Mouse (Mus musculus) mouse trophoblast stem cell (cell line): ENCODE measurements around the gene Abhd16a.

Source experiments
- in situ Hi-C, 2 experiments: fragments of 300-500 bp; cut with MseI, MboI; formaldehyde crosslinking; loops; 2 replicates in 1 of 2; 3 replicates in 1 of 2; pipeline ENCODE4 v1.15.1; 2025

Gene Abhd16a

GRCm38 (mm10) chr17:35088825-35089644 lies at the start of gene Abhd16a:
Abhd16a (plus strand) TSS chr17:35089263.
- in situ Hi-C loops, result no loop called here

- in situ Hi-C loops, result no loop called here
Observed at GRCm38 (mm10) chr17:35043794-35044193, 45.3 kb upstream of the Abhd16a start.

DNA sequence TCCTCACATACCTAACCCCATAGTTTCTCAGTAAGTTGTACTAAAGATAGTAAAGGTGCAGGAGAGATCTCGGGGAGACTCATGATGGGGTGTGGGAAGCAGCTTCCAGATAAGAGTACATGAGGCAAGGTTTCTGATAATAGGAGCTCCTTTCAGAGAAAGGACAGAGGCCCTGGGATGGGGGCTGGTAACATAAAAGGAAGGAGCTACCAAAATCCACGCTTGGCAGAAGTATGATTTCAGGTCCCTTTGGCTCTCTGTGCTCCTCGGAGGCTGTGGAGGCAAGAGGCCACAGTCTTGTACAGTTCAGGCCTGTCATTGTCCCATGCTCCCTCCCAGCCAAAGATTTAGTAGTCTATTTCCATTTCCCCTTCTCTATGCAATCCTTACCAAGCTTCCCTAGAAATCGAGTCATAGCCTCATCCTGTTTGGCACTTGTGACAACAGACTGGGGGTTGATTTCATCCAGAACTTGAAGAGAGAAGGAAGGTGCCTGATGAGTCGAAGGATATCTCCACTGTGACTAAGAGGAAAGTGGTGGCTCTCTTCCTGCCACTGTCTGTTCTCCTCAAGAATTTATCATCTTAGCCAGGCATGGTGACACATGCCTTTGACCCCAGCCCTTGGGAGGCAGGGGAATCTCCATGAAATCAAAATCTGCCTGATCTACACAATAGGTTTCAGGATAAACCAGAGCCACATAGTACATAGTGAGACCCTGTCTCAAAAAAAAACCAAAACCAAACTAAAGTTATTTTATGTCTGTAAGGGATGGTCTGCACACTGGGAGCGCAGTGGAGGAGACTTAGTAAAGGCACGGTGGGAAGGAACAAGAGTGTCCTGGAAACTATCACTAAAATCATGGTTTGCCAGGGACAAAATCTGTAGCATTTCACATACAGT lies 43.9 kb upstream of the Abhd16a start:
- in situ Hi-C loops, result no loop called here

DNA sequence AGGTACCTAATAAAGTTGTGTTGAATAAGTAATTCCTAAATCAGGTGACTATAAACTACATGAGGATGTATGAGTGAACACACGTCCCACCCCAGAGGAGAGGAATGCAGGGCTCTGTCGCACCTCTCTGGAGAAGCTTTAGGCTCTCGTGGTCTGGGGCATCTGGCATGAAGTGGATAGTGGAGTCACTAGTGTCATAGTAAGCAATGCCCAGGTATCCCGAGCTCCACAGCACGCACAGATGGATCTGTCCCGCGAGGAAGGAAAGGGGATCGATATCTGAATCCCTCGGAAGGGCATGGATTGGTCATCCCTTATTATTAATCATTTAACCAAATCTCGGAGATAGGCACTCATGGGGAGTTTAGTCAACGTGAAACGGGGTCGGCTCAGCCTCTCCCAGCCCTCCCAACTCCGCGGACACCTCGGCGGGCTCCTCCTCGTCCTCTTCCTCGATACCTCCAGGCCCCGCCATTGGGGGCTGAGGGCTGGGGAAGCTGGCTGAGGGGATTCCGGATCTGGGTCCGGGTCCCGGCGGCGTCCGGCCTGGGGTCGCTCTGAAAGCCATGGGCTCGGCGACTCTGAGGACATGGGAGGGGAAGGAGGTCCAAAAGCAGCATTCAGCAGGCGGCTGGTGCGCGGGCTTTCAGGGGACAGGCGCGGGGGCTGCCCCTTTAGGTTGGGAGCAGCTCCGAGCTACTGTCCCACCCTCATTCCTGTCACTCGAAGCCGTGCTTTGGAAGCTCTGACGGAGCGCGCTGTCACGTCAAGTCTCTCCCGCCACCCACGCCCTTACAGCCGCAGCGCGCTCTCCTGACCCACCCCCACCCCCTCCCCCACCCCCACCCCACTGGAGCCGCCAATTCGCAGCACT lies 43.0 kb upstream of the Abhd16a start:
- in situ Hi-C loops, result no loop called here

- in situ Hi-C loops, result no loop called here
Observed at GRCm38 (mm10) chr17:35046681-35047455, 42.2 kb upstream of the Abhd16a start, which contains the start of gene Msh5. Msh5 (minus strand) TSS chr17:35046745.

- in situ Hi-C loops, result no loop called here
Observed at GRCm38 (mm10) chr17:35047688-35048087, 41.4 kb upstream of the Abhd16a start.

DNA sequence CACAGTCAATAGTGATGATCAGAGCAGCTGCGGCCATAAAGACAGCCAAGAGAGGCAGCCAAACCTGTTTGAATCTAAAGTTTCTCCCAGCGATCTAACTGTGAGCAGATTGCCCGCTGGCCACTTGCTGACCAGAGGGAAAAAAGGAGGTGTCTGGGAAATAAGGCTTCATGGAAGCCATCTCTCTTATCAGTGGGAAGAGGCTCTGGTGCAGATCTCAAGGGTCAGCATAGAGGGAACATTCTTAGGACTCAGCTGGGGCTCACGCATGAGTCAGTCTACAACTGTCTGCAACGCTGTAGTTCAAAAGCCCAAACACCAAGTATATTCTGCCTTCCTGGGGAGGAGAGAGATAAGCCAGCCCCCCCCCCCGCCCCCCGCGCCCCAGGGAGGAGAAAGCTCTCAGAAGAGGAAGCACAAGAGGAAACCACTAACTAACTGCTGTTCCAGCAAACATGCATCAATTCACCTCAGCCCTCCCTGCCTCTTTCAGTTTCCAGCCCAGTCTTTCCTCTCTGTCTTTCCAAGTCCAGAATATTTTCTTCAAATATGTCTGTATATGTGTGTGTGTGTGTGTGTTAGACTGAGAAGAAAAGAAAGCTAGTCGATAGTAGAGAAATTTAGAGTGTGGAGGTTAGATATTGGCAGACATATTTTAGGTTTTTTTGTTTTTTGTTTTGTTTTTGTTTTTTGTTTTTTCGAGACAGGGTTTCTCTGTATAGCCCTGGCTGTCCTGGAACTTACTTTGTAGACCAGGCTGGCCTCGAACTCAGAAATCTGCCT lies 40.7 kb upstream of the Abhd16a start:
- in situ Hi-C loops, result no loop called here

DNA sequence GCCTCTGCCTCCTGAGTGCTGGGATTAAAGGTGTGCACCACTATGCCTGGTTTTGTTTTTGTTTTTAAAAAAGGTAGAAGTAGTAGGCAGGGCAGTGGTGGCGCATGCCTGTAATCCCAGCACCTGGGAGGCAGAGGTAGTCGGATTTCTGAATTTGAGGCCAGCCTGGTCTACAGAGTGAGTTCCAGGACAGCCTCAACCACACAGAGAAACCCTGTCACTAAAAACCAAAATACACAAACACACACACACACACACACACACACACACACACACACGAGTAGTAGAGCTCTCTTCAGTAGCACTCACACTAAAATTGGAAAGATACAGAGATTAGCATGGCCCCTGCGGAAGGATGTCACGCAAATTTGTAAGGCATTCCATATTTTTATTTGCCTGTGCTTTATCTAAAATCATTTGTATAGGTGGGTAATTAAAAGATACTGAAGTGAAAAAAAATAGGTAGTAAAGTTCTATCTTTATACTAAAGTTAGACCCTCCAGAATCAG lies 40.1 kb upstream of the Abhd16a start:
- in situ Hi-C loops, result no loop called here

DNA sequence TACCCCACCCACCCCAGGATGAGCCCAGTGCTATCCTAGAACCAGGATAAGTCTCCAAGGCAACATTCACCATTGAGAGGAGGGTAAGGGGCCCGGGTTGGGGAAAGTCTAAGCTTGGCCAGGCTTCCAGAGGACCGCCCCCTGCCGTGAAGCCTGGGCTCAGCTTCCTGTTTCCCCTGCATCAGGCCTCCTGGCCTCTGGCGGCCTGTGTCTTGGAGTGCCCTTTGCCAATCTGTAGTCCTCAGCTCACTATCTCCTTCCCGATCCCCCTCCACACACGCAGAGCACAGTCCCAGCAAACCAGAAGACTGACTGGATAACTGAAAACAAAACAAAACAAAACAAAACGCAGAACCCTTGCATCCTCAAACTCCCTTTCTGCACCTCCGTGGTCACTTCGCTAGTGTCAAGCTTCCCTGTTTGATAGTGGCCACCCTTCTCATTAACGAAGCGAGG lies 39.5 kb upstream of the Abhd16a start, which contains the start of gene Clic1:
Gene Clic1 (plus strand): TSS at position 406 of the 456 bp plus-strand sequence.
- in situ Hi-C loops, result no loop called here

GRCm38 (mm10) chr17:35050126-35050750 lies 38.8 kb upstream of the Abhd16a start:
- in situ Hi-C loops, result no loop called here

DNA sequence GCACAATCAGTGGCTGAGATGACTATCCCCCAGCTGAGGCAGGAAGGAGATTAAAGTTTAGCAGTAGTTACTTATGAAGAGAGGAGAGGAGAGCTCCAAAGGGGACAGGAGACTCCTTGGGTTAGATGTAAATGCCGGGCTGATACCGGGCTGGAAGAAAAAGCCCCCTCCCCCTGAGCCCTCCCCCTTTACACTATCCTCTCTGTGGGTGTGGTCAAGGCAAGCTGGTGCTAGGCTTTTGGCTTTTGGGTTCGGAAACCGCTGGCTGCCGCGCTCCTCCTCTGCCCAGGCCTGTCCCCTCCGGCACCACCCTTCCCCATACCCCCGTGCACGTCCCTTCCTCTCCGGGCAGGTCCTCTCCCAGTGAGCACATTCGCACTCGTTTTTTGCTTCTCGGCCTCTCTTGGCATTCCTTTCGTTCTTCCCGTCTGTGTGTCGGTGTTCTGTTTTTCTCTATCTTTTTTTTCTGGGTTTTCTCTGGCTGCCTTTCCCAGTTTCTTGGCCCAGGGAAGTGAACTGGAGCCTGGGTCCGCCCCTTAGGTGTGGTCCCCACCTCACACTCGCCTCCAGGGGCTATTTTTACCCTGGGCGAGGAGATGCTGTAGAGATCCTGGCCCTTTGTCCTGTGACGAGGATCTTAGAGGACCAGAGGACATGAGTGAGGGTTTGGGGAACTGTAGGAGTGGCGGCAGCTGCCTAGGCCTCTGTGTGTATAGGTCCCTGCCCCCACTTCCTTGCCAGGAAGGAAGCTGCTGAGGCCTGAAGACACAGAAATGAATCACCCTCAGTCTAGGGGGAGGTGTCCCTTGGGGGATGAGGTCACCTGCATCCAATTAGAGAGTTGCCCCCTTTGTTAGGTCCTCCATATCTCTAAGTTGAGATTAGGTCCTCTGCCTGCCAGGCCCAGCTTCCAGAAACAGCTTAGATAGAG lies 37.6 kb upstream of the Abhd16a start:
- in situ Hi-C loops, result no loop called here

GRCm38 (mm10) chr17:35052271-35052798 lies 36.7 kb upstream of the Abhd16a start:
- in situ Hi-C loops, result no loop called here

GRCm38 (mm10) chr17:35055691-35056495 lies 33.2 kb upstream of the Abhd16a start:
- in situ Hi-C loops, result no loop called here

- in situ Hi-C loops, result no loop called here
Observed at GRCm38 (mm10) chr17:35057090-35057489, 32.0 kb upstream of the Abhd16a start.

DNA sequence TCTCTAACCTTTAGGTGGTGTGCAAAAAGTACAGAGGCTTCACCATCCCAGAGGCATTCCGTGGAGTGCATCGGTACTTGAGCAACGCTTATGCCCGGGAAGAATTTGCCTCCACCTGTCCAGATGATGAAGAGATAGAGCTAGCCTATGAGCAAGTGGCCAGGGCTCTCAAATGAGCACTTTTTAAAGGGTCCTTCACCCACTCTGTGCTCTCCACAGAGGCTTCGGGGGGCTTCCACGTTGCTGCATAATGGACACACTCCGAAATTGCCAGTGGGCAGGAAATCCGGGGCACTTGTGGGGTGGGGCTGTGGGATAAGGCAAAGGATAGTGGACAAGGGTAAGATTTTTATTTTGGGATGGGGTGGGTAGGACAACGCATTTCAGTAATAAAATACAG lies 30.7 kb upstream of the Abhd16a start:
- in situ Hi-C loops, result no loop called here

DNA sequence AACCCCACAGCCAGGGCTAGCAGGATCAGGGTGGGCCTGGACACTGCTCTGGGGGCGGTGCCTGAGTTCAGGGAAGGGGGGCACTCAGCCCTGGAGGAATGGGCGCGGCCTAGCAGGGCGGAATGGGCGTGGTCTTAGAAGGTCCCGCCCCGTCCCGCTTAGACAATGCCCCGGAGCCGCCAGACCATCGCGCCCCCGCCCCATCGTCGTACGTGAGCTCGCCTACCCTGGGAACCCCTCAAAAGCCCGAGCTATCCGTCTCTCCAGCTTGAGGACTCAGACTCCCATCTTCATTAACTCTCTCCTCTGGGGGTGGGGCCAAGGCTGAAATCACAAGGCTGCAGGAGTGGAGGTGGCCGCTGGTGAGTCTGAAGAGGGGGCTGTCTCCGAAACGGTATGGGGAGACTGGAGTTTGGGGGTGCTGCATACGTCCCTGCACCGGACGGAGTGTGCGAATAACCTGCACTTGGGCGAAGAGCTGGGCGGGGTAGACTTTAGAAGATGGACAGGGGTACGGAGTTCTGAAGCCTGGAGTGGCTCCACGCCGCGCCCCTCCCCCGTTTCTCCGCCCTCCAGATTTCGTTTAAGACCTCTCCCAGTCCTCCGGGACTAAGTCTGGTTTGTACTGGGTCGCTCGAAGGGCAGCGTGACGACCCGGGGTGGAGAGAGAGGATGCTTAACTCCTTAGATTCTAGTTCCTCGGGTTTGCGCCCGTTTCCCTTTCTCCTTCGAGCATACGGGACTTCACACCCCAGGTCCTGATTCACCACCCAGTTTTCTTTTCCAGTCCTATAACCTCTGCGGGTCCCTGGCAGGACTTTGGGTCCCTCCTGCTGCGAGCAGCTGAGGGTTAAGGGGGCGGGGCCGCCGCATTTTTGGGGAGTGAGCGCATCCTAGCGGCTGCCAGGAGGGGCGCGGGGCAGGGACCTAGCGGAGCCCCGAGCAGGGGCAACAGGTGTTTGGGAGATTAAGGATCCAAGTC lies 29.9 kb upstream of the Abhd16a start, which contains the start of gene Ddah2:
Gene Ddah2 (plus strand): TSS at position 125 of the 982 bp plus-strand sequence.
- in situ Hi-C loops, result no loop called here
